11 mouse cellular contexts compared by ENCODE assay signal in the genomic region with DNA sequence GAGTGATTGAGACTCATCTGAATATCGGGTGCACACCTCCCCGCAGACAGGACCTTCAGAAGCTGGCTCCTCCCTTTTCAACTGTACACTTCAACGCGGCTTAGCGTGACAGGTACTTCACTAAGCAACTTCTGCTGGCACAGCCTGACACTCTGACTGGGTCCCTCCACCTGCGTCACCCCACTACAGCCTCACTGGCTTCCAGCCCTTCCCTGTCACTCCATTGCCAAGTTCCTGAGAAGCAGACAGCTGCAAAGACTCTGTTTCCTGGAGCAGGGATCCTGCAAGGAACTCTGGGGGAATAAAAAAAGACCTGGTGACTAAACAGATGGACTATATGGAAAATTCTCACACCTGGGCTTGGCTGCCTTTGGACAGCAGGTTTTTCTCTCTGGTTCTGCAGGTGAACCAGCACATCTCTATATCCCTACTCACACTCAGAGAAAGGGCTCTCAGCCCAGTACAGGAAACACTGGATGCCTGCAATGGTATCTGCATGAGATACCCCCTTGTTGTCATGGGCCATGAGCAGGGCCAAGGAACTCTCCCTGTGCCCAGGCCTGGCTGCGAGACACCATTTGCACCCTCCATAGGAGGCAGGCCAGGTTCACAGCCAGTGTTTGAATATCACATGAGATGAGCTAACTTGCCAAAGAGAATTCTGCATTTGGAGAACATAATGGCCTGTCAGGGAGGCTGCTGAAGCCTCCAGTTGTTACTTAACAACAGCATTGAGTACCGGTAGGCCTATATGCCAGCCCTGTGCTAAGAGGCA. TPM values are rescaled to one million over a fixed set of nuclear protein-coding genes. Genes with fewer than 3 reads are reported as not detected.
DNase-seq lines count a peak whose midpoint lies in the region; ATAC-seq and TF ChIP-seq lines count a peak whose summit lies in the region.
"Had no signal": no experiment of that assay in that cellular context is flagged by ENCODE, and none has a peak within 500 bp of the region (broad histone marks: within the 10 kb centered on the region; RNA-seq: fewer than 3 reads in every experiment).

No protein-coding gene starts in this region.

- intact Hi-C loops in heart, postnatal 25 days (cut with DNase I): no loop called here

- no peaks in the 10 kb centered on the region for H3K9me3 ChIP-seq in heart, embryonic 12.5 days (replicated peaks)
- H3K9me3 ChIP-seq in midbrain, embryonic 11.5 days (ENCODE audit: control insufficient read depth, low read length): no peaks in the 10 kb centered on the region

- ATAC-seq in heart, embryonic 12.5 days (ENCODE audit: insufficient number of reproducible peaks, low FRiP score): peak; percentile 33; the same call in 1 of the 2 replicates
- ATAC-seq in midbrain, embryonic 11.5 days (ENCODE audit: low FRiP score): no peak

- H3K36me3 ChIP-seq in heart, embryonic 12.5 days: peaks cover 30% of the 10 kb centered on the region
- no peaks in the 10 kb centered on the region for H3K36me3 ChIP-seq in midbrain, embryonic 11.5 days (ENCODE audit: control insufficient read depth, insufficient read depth, low read length)
- no peaks in the 10 kb centered on the region for H3K36me3 ChIP-seq in thymus, adult 2 months (ENCODE audit: control insufficient read depth, insufficient read depth, low read length)

- H3K27ac ChIP-seq in embryonic fibroblast, embryonic 13.5 days (ENCODE audit: insufficient read depth, low read length): peak overlapping the region; percentile 91
- H3K27ac ChIP-seq in heart, embryonic 12.5 days (ENCODE audit: poor library complexity, severe bottlenecking): peak overlapping the region; percentile 69
- H3K27ac ChIP-seq in midbrain, embryonic 11.5 days (ENCODE audit: low read depth, low read length): no peak overlapping the region
- no peak overlapping the region for H3K27ac ChIP-seq in thymus, adult 2 months (ENCODE audit: control insufficient read depth, insufficient read depth, low read length)

- WGBS in heart, embryonic 12.5 days: 53% methylated on average over 8 of the region's 8 CpGs
- WGBS in midbrain, embryonic 11.5 days: 94% methylated on average over 8 of the region's 8 CpGs
- WGBS in thymus, adult 2 months: 83% methylated on average over 8 of the region's 8 CpGs

- H3K27me3 ChIP-seq in heart, embryonic 12.5 days (replicated peaks): no peaks in the 10 kb centered on the region
- H3K27me3 ChIP-seq in midbrain, embryonic 11.5 days (ENCODE audit: control insufficient read depth, insufficient read depth, low read length): no peaks in the 10 kb centered on the region
- no peaks in the 10 kb centered on the region for H3K27me3 ChIP-seq in thymus, adult 2 months (ENCODE audit: control insufficient read depth, insufficient read depth, low read length)

- no peak for TF ChIP-seq POLR2A in embryonic fibroblast, embryonic 13.5 days (IDR thresholded peaks at IDR 0.05; ENCODE audit: low read depth, low read length)
- TF ChIP-seq POLR2A in thymus, adult 2 months (IDR thresholded peaks at IDR 0.05; ENCODE audit: control insufficient read depth, extremely low read depth, insufficient read depth, low read length, poor library complexity): no peak

- peak; percentile 96 for DNase-seq in heart, adult 11 months
- DNase-seq in heart, postnatal 25 days (ENCODE audit: low spot score): no peak
- DNase-seq in kidney, postnatal 4 days: peak; percentile 44 to 49
- no peak for DNase-seq in midbrain, embryonic 11.5 days (ENCODE audit: low spot score, missing footprints)
- no peak for DNase-seq in thymus, adult 2 months
- DNase-seq in retina, embryonic 14.5 days (ENCODE audit: low spot score): no peak
- DNase-seq: adrenal gland, postnatal 10 days; right cerebral cortex, postnatal 4 days had no signal

- 0 out of 2 replicates have a peak overlapping the region, but pooled peaks have one; percentile 8 for H3K9ac ChIP-seq in heart, embryonic 12.5 days
- no peak overlapping the region for H3K9ac ChIP-seq in midbrain, embryonic 11.5 days (ENCODE audit: low read length)

- no peak for TF ChIP-seq CTCF in embryonic fibroblast, embryonic 13.5 days (IDR thresholded peaks at IDR 0.05; ENCODE audit: borderline replicate concordance, insufficient read depth, low read length)
- no peak for TF ChIP-seq CTCF in thymus, adult 2 months (IDR thresholded peaks at IDR 0.05; ENCODE audit: borderline replicate concordance, control insufficient read depth, extremely low read depth, insufficient read depth, low read length, poor library complexity)

- H3K4me2 ChIP-seq in heart, embryonic 12.5 days: peak overlapping the region; percentile 21
- H3K4me2 ChIP-seq in midbrain, embryonic 11.5 days: no peak overlapping the region

- no peak overlapping the region for H3K4me3 ChIP-seq in embryonic fibroblast, embryonic 13.5 days (ENCODE audit: insufficient read depth, low read length)
- no peak overlapping the region for H3K4me3 ChIP-seq in heart, embryonic 12.5 days
- H3K4me3 ChIP-seq in midbrain, embryonic 11.5 days (ENCODE audit: low read depth, low read length): no peak overlapping the region
- no peak overlapping the region for H3K4me3 ChIP-seq in thymus, adult 2 months (ENCODE audit: control insufficient read depth, insufficient read depth, low read length)
- H3K4me3 ChIP-seq: megakaryocyte, embryonic 14.5 days had no signal

- H3K4me1 ChIP-seq in embryonic fibroblast, embryonic 13.5 days (ENCODE audit: control insufficient read depth, insufficient read depth, low read length): peaks cover 51% of the 10 kb centered on the region
- H3K4me1 ChIP-seq in heart, embryonic 12.5 days (replicated peaks): peaks cover 72% of the 10 kb centered on the region
- H3K4me1 ChIP-seq in midbrain, embryonic 11.5 days (ENCODE audit: control insufficient read depth, insufficient read depth, low read length): peaks cover 19% of the 10 kb centered on the region
- H3K4me1 ChIP-seq in thymus, adult 2 months (replicated peaks; ENCODE audit: control insufficient read depth, insufficient read depth, low read length): no peaks in the 10 kb centered on the region

RNA-seq across cellular contexts. Expression of a gene that starts 44.3 kb away (rescaled TPM):
- 10 to 100 TPM; 30.8 to 32.3 TPM for total RNA-seq in heart, postnatal 25 days (2021)
- 74.3 and 84.1 TPM in 2 replicates for polyA plus RNA-seq in embryonic fibroblast, embryonic 13.5 days (2011; ENCODE audit: insufficient read length, low read depth, missing spikeins)
- 3.2 and 3.7 TPM in 2 replicates for polyA plus RNA-seq in heart, embryonic 12.5 days (2016; fragmentation: Nextera tagmentation; extraction: Ambion mirVana)
- polyA plus RNA-seq in midbrain, embryonic 11.5 days (2014; fragmentation: Nextera tagmentation; extraction: Ambion mirVana): 4.8 TPM in 2 replicates
- 5.3 and 5.7 TPM in 2 replicates for polyA plus RNA-seq in thymus, adult 2 months (2012; rRNA removed)

Comparison
In these comparisons a context has a peak if more than half of its experiments do, and no peak if none do; other contexts are left out.
1. DNase-seq: peak in heart, adult 11 months (single experiment) and kidney, postnatal 4 days (2 of 2); none in heart, postnatal 25 days (single experiment), midbrain, embryonic 11.5 days (single experiment), thymus, adult 2 months (single experiment) and retina, embryonic 14.5 days (single experiment).
2. H3K27ac ChIP-seq: peak in embryonic fibroblast, embryonic 13.5 days (single experiment) and heart, embryonic 12.5 days (single experiment); none in midbrain, embryonic 11.5 days (single experiment) and thymus, adult 2 months (single experiment).
3. RNA of a gene that starts 44.3 kb away (polyA plus RNA-seq): 74.3 to 84.1 TPM in embryonic fibroblast, embryonic 13.5 days; 5.3 to 5.7 TPM in thymus, adult 2 months, 4.8 TPM in midbrain, embryonic 11.5 days and 3.2 to 3.7 TPM in heart, embryonic 12.5 days; every median in the first group is over 10 times any median in the second.